27 mouse cellular contexts compared by ENCODE assay signal in genomic region chr10:27880867-27881266, GRCm38 (mm10).
"Had no signal": no experiment of that assay in that cellular context is flagged by ENCODE, and none has a peak within 500 bp of the region (broad histone marks: within the 10 kb centered on the region; RNA-seq: fewer than 3 reads in every experiment).

No protein-coding gene starts in this region.

- H3K27ac ChIP-seq: embryonic facial prominence, embryonic 10.5 days; embryonic facial prominence, embryonic 12.5 days; embryonic facial prominence, embryonic 13.5 days; embryonic facial prominence, embryonic 15.5 days; forebrain, embryonic 10.5 days; forebrain, embryonic 12.5 days; gastrocnemius, adult 2 months; heart, adult 2 months; heart, embryonic 10.5 days had no signal

- H3K4me1 ChIP-seq: embryonic facial prominence, embryonic 10.5 days; embryonic facial prominence, embryonic 12.5 days; embryonic facial prominence, embryonic 13.5 days; embryonic facial prominence, embryonic 15.5 days; forebrain, embryonic 10.5 days; forebrain, embryonic 12.5 days; heart, embryonic 10.5 days had no signal

- ATAC-seq: forebrain, embryonic 14.5 days had no signal

- H3K9ac ChIP-seq: embryonic facial prominence, embryonic 12.5 days; embryonic facial prominence, embryonic 13.5 days; embryonic facial prominence, embryonic 15.5 days; forebrain, embryonic 12.5 days had no signal

- H3K4me2 ChIP-seq: embryonic facial prominence, embryonic 12.5 days; embryonic facial prominence, embryonic 13.5 days; embryonic facial prominence, embryonic 15.5 days; forebrain, embryonic 12.5 days; heart, embryonic 11.5 days had no signal

- H3K4me3 ChIP-seq: embryonic facial prominence, embryonic 10.5 days; embryonic facial prominence, embryonic 12.5 days; embryonic facial prominence, embryonic 13.5 days; embryonic facial prominence, embryonic 15.5 days; erythroblast, embryonic 14.5 days; forebrain, embryonic 10.5 days; forebrain, embryonic 12.5 days; gastrocnemius, adult 2 months; heart, adult 2 months; heart, embryonic 10.5 days had no signal

- DNase-seq: cerebellum, adult 2 months; cerebellum, adult 8-10 months; cerebellum, adult 9-10 months; cerebellum, adult 9-11 months; cerebellum, postnatal 10 days; cerebellum, postnatal 14 days; cerebellum, postnatal 25 days; cerebellum, postnatal 36 days; embryo, embryonic 11 days; gastrocnemius, adult 2 months; gastrocnemius, postnatal 10 days; gastrocnemius, postnatal 14 days; gastrocnemius, postnatal 25 days; gastrocnemius, postnatal 36 days; heart, adult 11 months; heart, adult 18-20 months; heart, adult 2 months had no signal

- H3K9me3 ChIP-seq: embryonic facial prominence, embryonic 10.5 days; embryonic facial prominence, embryonic 12.5 days; embryonic facial prominence, embryonic 13.5 days; embryonic facial prominence, embryonic 15.5 days; forebrain, embryonic 10.5 days; forebrain, embryonic 12.5 days; heart, embryonic 10.5 days had no signal

- H3K36me3 ChIP-seq: embryonic facial prominence, embryonic 10.5 days; embryonic facial prominence, embryonic 12.5 days; embryonic facial prominence, embryonic 13.5 days; embryonic facial prominence, embryonic 15.5 days; forebrain, embryonic 10.5 days; forebrain, embryonic 12.5 days; heart, embryonic 10.5 days had no signal

- H3K27me3 ChIP-seq: embryonic facial prominence, embryonic 12.5 days; embryonic facial prominence, embryonic 13.5 days; embryonic facial prominence, embryonic 15.5 days; forebrain, embryonic 12.5 days had no signal
